Mouse (Mus musculus) megakaryocyte, embryonic 14.5 days (primary cell): ENCODE data around the gene Cd6. TPM values are rescaled to one million over a fixed set of nuclear protein-coding genes. Genes with fewer than 3 reads are reported as not detected.

Source experiments
- H3K27me3 ChIP-seq: replicated peaks from 2 replicates; pipeline ENCODE3; 2012; ENCODE audit warnings: inconsistent platforms
- H3K36me3 ChIP-seq: replicated peaks from 2 replicates; pipeline ENCODE3; 2012; ENCODE audit warnings: low read length, inconsistent platforms, mixed read lengths
- H3K4me1 ChIP-seq: 2 replicates; pipeline ENCODE4 v1.6.1; 2012; ENCODE audit warnings: inconsistent platforms
- H3K4me3 ChIP-seq: replicated peaks from 2 replicates; pipeline ENCODE3; 2012; ENCODE audit warnings: moderate library complexity, mild to moderate bottlenecking, inconsistent platforms
- H3K9me3 ChIP-seq: 2 replicates; pipeline ENCODE4 v1.6.1; 2012; ENCODE audit warnings: inconsistent platforms
- FLI1 ChIP-seq: IDR thresholded peaks from 2 replicates; pipeline ENCODE4 v1.6.1; 2012; ENCODE audit warnings: low read length, inconsistent platforms, mixed read lengths
- GATA1 ChIP-seq: IDR thresholded peaks from 3 replicates; pipeline ENCODE4 v1.6.1; 2012; ENCODE audit warnings: mixed read lengths, low read length, inconsistent platforms, borderline replicate concordance
- polyA plus RNA-seq: library from polyadenylated mRNA; stranded (reverse); fragments of >175 nt; gene quantifications from 2 replicates; pipeline ENCODE4 v1.2.3, GENCODE M21; 2012; ENCODE audit warnings: low replicate concordance; ENCODE audit not compliant: insufficient read depth

The Cd6 gene
- polyA plus RNA-seq, 1 experiment = not detected

GRCm38 (mm10) chr19:10787406-10787805 is 42.5 kb downstream of the Cd6 start:
- Histone ChIP-seq H3K4me1 (peaks cover 9% of the 10 kb centered on the region), H3K36me3 (no peaks in the 10 kb centered on the region), H3K9me3 (no peaks in the 10 kb centered on the region), H3K4me3 (no peak overlapping the region), H3K27me3 (peaks cover 90% of the 10 kb centered on the region)
- no peak for TF ChIP-seq GATA1
- no peak for TF ChIP-seq FLI1

GRCm38 (mm10) chr19:10786753-10787152 is 43.1 kb downstream of the Cd6 start:
- no peaks in the 10 kb centered on the region for H3K36me3 ChIP-seq
- H3K27me3 ChIP-seq = peaks cover 85% of the 10 kb centered on the region
- no peak for TF ChIP-seq FLI1
- H3K4me1 ChIP-seq = peaks cover 11% of the 10 kb centered on the region
- no peak overlapping the region for H3K4me3 ChIP-seq
- no peaks in the 10 kb centered on the region for H3K9me3 ChIP-seq

GRCm38 (mm10) chr19:10784796-10785459 is 44.9 kb downstream of the Cd6 start:
- Histone ChIP-seq H3K9me3 (no peaks in the 10 kb centered on the region), H3K4me1 (peaks cover 17% of the 10 kb centered on the region), H3K36me3 (no peaks in the 10 kb centered on the region)

GRCm38 (mm10) chr19:10784061-10784460 is 45.8 kb downstream of the Cd6 start:
- H3K27me3 ChIP-seq = peaks cover 63% of the 10 kb centered on the region
- H3K9me3 ChIP-seq = no peaks in the 10 kb centered on the region

More at GRCm38 (mm10) chr19:10784796-10785459, 44.9 kb downstream of the Cd6 start:
- TF ChIP-seq GATA1 (no peak), FLI1 (no peak)
- peaks cover 69% of the 10 kb centered on the region for H3K27me3 ChIP-seq
- H3K4me3 ChIP-seq = no peak overlapping the region

GRCm38 (mm10) chr19:10783168-10783567 is 46.7 kb downstream of the Cd6 start:
- TF ChIP-seq GATA1 = no peak
- no peak for TF ChIP-seq FLI1

More at GRCm38 (mm10) chr19:10784061-10784460, 45.8 kb downstream of the Cd6 start:
- TF ChIP-seq FLI1 (no peak), GATA1 (no peak)
- Histone ChIP-seq H3K4me1 (peaks cover 17% of the 10 kb centered on the region), H3K4me3 (no peak overlapping the region), H3K36me3 (no peaks in the 10 kb centered on the region)

GRCm38 (mm10) chr19:10781641-10782040 is 48.2 kb downstream of the Cd6 start:
- Histone ChIP-seq H3K9me3 (no peaks in the 10 kb centered on the region), H3K4me3 (no peak overlapping the region), H3K4me1 (peaks cover 7% of the 10 kb centered on the region), H3K27me3 (peaks cover 38% of the 10 kb centered on the region), H3K36me3 (no peaks in the 10 kb centered on the region)
- TF ChIP-seq GATA1 (no peak), FLI1 (no peak)

More at GRCm38 (mm10) chr19:10783168-10783567, 46.7 kb downstream of the Cd6 start:
- Histone ChIP-seq H3K36me3 (no peaks in the 10 kb centered on the region), H3K9me3 (no peaks in the 10 kb centered on the region), H3K4me3 (no peak overlapping the region), H3K4me1 (peaks cover 11% of the 10 kb centered on the region), H3K27me3 (peaks cover 54% of the 10 kb centered on the region)

- Histone ChIP-seq H3K4me3 (no peak overlapping the region), H3K4me1 (peaks cover 7% of the 10 kb centered on the region), H3K36me3 (no peaks in the 10 kb centered on the region), H3K9me3 (no peaks in the 10 kb centered on the region), H3K27me3 (peaks cover 32% of the 10 kb centered on the region)
- TF ChIP-seq FLI1 (no peak), GATA1 (no peak)
Observed at GRCm38 (mm10) chr19:10776906-10777305, 53.0 kb downstream of the Cd6 start.

- no peaks in the 10 kb centered on the region for H3K36me3 ChIP-seq
- TF ChIP-seq FLI1 (no peak), GATA1 (no peak)
- H3K4me3 ChIP-seq = no peak overlapping the region
- peaks cover 43% of the 10 kb centered on the region for H3K27me3 ChIP-seq
- H3K4me1 ChIP-seq = no peaks in the 10 kb centered on the region
- no peaks in the 10 kb centered on the region for H3K9me3 ChIP-seq
Observed at GRCm38 (mm10) chr19:10774141-10774540, 55.7 kb downstream of the Cd6 start.

- TF ChIP-seq GATA1 (no peak), FLI1 (no peak)
- Histone ChIP-seq H3K9me3 (no peaks in the 10 kb centered on the region), H3K4me3 (peak overlapping the region; percentile 10), H3K4me1 (no peaks in the 10 kb centered on the region), H3K36me3 (no peaks in the 10 kb centered on the region), H3K27me3 (peaks cover 46% of the 10 kb centered on the region)
Observed at GRCm38 (mm10) chr19:10773384-10773783, 56.5 kb downstream of the Cd6 start.

GRCm38 (mm10) chr19:10772866-10773265 is 57.0 kb downstream of the Cd6 start:
- TF ChIP-seq GATA1 (no peak), FLI1 (no peak)
- H3K36me3 ChIP-seq = no peaks in the 10 kb centered on the region

More at GRCm38 (mm10) chr19:10772866-10773265, 57.0 kb downstream of the Cd6 start:
- no peaks in the 10 kb centered on the region for H3K4me1 ChIP-seq
- H3K9me3 ChIP-seq = no peaks in the 10 kb centered on the region
- H3K27me3 ChIP-seq = peaks cover 48% of the 10 kb centered on the region
- no peak overlapping the region for H3K4me3 ChIP-seq
